Mouse (Mus musculus) CD8-positive naive resting alpha-beta T cell, adult 2 months (primary cell): ENCODE data around the gene Msi2.

Source experiments
- DNase-seq, 2 experiments: peaks; one replicate each; pipeline ENCODE4 v3.0.0; 2022; ENCODE audit warnings: low read depth in 2 of 2, low spot score in 2 of 2

Gene Msi2

DNA sequence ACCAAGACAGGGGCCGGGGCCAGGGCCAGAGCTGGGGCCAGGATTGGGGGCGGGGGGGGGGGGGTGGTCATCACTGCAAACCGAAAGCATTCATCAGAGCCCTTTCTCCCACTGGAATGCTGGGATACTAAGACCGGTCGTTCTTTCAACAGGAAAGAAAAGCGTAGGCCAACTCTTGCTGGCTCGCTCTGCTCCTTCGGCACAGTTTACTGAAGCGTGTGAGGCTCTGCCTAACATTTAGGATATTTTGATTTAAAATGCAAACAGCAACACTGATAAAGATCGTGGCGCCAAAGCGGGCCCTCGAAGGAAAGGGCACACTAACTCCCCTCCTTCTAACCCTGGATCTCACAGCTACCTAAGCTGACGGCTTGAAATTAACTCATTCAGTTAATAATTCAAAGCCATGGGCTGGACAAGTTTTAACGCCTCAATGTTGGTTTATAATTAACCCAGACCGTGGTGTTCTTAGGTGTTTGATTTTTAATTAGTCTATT lies 100.3 kb downstream of the Msi2 start:
- DNase-seq = no peak

DNA sequence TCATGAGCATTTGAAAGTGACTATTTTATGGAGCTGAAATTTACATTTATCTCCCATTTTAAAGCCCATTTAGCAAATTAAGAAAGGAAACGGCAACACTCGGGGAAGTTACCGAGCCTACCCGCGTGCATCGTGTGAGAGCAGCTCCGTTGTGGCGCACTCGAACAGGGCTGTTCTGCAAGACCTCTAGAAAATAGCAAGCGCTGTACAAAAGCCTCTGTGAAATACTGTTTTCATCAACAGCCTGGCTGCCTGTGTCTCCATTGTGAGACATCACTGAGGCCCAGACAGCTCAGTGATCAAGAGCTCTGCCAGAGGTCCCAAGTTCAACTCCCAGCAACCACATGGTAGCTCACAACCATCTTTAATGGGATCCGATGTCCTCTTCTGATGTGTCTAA lies 100.9 kb downstream of the Msi2 start:
- DNase-seq = no peak

GRCm38 (mm10) chr11:88614527-88615305 lies 103.6 kb downstream of the Msi2 start:
- DNase-seq = no peak

GRCm38 (mm10) chr11:88613771-88614526 lies 104.4 kb downstream of the Msi2 start:
- peak in 1 of 2 experiments; percentile 46 for DNase-seq

GRCm38 (mm10) chr11:88613008-88613407 lies 105.3 kb downstream of the Msi2 start:
- DNase-seq = no peak

GRCm38 (mm10) chr11:88612141-88612540 lies 106.2 kb downstream of the Msi2 start:
- DNase-seq = no peak

GRCm38 (mm10) chr11:88610809-88611208 lies 107.5 kb downstream of the Msi2 start:
- no peak for DNase-seq

DNA sequence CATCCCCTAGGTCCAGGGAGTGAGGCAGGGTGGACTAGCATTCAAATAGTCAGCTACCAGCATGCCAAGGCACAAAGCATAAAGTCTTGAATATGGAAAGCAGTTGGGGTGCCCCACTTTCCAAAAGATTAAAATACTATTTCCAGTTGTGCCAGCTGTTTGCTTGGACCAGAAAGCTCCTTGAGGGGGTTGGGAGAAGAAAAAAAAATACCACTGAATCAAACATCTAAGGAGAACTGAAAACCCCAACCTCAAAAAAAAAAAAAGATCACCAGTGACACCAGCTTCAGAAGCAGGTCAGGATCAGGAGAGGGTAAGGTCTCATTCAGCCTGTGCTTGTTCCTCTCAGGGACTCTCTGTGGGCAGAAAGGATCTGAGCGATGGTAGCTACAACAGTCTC lies 108.2 kb downstream of the Msi2 start:
- no peak for DNase-seq

DNA sequence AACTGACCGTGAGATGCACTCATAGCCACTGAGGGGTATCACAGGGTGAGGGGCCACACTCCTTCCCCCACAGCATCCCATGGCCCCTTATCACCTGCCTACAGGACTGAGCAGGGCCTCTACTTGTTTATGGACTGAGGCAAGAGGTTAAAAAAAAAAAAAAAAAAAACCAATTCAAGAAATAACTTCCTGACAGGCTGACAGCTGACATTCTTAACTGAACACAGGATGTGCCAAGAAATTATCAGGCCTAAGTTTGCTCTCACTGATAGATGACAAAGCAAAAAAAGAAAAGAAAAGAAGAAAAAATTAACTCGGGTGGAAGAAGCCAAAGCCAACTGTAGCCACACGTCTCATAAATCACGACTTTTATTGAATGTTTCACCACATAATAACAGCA lies 109.7 kb downstream of the Msi2 start:
- no peak for DNase-seq

GRCm38 (mm10) chr11:88607725-88608383 lies 110.5 kb downstream of the Msi2 start:
- no peak for DNase-seq

- no peak for DNase-seq
These were observed 112.5 kb downstream of the Msi2 start for GRCm38 (mm10) chr11:88605771-88606170.

DNA sequence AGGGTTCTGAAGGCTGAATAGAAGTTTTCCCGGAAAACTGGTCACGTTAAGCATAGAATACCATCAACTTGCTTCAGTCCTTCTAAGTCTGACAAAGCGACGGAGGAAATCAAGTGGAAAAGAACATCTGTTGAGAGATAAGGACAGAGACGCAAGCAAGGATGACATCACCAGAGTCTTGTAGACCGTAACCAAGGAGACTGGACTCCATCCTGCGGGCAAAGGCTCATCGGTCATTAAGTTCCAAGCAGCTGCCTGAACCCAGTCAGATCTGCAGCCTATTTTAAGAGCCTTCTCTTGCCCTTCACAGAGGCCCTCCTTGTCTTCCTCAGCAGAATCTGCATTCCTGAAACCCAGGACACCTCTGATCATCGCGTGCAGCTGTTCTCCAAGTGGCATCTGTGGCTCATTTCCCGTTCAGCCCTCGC lies 113.2 kb downstream of the Msi2 start:
- DNase-seq = no peak

DNA sequence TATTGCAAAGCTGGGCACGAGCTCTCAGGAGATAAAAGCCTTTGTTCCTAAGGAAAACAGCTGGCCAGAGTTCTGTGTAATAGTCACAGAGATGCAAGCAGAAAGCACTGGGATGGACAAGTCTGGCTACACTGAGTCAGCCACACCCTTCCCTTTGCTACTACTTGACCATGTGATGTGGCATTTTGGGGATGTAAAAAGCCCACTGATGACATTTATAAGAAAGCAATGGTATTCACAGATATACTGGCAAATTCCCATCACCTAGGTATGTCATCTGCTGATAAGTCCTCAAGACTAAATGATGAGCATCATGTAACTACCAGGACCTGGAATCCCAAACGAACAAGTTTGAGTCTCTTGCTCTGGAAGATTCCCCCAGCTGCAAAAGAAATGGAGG lies 113.7 kb downstream of the Msi2 start:
- DNase-seq = no peak

DNA sequence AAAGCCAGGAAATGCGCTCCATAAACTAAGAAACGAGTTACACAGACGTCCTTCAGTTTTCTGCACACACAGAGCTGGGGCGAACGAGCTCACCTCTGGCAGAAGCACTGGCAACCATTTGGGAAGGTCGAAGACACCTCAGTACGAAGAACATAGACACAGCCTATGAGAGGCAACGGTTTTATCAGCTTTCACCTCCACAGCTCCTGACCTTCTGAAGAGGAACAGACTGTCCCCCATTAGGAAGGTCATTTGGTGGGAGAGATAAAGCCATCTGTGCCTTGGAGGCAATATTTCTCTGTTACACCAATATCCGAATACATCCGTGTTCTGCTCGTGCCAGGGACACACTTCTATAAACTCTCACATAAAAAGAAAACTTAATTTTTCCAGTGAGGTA lies 114.9 kb downstream of the Msi2 start:
- DNase-seq = no peak

DNA sequence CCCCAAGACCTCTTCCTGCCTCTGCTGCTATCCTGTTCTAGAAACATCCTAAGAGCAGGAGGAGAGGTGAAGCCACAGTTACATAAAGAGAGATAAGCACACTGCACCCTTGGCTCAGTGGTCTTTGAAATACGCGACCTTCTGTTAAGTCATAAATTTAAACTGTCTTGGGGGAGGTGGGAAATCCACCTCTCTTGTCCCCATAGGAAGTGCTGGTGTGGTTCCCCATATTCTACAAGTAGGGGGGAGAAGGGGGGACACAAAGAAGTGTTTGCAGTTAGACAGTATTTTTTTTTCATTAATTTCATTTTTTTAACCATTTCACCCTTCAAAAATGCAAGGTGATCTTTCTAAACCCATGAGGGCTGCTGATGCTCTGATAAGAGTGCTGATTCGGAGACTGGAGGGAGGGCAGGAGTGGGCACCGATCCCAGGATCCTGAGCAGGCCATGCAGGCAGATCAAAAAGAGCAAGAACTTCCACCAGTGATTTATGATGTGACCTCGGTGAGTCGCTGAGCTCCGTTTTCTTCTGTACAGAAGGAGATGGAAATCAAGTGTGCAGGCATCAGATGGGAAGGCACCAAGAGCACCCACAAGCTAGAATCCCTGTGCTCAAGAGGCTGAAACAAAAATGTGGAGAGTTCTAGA lies 115.7 kb downstream of the Msi2 start:
- DNase-seq = no peak

- DNase-seq = no peak
These were observed 118.1 kb downstream of the Msi2 start for GRCm38 (mm10) chr11:88600194-88600593.

DNA sequence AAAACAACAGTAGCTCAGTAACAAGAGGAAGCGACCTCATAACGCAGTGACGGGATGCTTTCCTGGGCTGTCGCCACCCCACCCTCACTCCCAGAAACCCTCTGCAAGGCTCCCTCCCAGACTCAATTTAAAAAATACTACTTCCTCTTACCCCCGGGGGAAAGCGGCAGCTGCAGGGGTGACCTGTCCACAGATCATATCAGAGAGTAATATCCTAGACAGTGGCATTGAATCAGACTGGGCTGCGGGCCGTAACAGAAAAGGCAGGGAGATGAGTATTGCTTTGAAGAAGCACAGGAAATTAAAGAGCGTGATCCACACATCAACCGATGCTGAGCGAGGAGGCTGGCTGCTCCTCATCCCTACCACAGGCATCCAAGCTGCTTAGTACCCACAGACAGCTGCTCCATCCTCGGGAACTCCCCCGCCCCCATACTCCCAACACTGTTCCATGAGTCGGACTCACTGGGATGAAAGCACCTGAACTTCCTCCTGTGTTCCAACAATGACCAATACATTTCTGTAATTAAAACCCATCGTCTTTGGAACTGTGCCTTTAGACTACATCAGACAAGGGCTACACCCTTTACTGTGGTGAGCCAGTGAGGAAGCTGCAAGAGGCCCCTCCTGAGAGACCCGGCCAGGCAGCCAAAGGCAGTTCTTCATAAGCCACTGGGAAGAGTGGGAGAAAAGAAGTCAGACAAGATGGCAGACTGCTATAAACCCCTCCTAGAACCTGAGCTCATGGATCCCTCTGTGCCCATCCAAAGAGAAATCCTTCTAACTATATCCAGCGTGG lies 118.8 kb downstream of the Msi2 start:
- DNase-seq = peak in 1 of 2 experiments; percentile 20

DNA sequence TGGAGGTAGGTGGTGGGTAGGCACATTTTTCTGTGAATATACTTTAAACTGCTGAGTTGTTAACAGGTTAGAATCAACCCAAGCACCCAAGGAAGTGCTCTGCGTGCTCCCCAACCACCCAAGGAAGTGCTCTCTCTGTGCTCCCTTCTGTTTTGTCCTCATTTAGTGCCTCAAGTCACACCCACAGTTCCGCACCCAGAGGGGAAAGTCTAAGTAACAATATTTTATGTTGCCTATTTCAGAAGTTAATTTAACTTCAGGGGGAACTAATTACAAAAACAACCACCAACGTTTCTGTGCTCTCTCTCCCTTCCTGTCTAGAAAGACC lies 119.5 kb downstream of the Msi2 start:
- peak in 1 of 2 experiments; percentile 32 for DNase-seq

- DNase-seq = no peak
These were observed 120.0 kb downstream of the Msi2 start for GRCm38 (mm10) chr11:88598150-88598847.

GRCm38 (mm10) chr11:88595616-88596015 lies 122.7 kb downstream of the Msi2 start:
- DNase-seq = peak; percentile 19 to 46
